Mouse (Mus musculus) cerebellum, adult 2 months (tissue): ENCODE results near the gene Txndc11.

Source experiments
- CTCF ChIP-seq: fragments of 200-500 bp; IDR thresholded peaks from 2 replicates; pipeline ENCODE4 v1.5.1; 2011; ENCODE audit warnings: low read depth, mild to moderate bottlenecking, control low read depth, low read length, moderate library complexity, borderline replicate concordance; ENCODE audit not compliant: insufficient read depth
- POLR2A ChIP-seq: fragments of 200-500 bp; IDR thresholded peaks from 2 replicates; pipeline ENCODE4 v1.6.1; 2011; ENCODE audit warnings: low read length, control low read depth, borderline replicate concordance; ENCODE audit not compliant: insufficient read depth

DNA sequence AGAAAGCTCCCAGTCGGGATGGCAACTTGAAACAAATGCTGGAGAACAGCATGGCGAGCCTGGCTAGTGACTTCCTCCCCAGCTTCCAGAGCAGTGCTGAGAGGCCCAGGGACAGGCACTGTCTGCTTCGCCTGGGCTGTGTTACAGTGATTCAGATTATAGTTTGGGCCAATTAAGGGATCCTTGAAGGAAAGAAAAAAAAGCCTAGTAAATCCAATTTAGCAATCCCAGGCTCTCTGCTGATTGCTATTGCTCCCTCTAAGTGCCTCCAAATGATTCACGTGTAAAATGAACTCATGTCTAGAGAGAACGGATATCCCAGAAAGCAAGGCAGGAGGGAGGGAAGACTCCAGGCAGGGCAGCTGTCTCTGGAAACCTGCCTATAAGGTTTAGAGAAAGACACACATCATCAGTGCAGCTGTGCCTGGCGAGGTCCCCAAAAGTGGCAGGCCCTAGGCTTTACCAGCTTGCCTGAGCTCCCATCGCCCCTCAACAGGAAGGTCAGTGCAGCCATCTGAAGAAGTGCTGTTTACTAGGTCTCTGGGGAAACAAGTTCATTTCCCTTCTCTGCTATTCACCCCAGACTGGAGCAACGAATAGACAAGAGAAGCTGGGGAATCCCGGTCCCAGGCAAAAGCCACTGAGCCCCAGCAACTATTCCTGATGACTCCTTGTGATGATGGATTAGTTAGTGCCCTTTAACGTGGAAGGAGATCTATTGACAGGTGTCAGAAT, 43.4 kb downstream of the Txndc11 start:
- no peak for TF ChIP-seq POLR2A
- TF ChIP-seq CTCF: no peak
